Mouse (Mus musculus) liver, adult 2 months (tissue): ENCODE data around the gene Mpp3.

Source experiments
- CTCF ChIP-seq: fragments of 200-500 bp; IDR thresholded peaks from 2 replicates; pipeline ENCODE4 v1.5.1; 2011; ENCODE audit warnings: low read depth, low read length, control low read depth
- POLR2A ChIP-seq: fragments of 200-500 bp; IDR thresholded peaks from 2 replicates; pipeline ENCODE4 v1.6.1; 2011; ENCODE audit warnings: low read length, control low read depth; ENCODE audit not compliant: insufficient read depth; ENCODE audit errors: extremely low read depth

- TF ChIP-seq CTCF (no peak), POLR2A (0 out of 2 replicates have a peak, but pooled peaks have one; percentile 19)
These were observed 13.2 kb upstream of the Mpp3 start, which contains the start of gene Cd300lg for GRCm38 (mm10) chr11:102041350-102041949.
